Mouse (Mus musculus) brain, embryonic 18.5 days (tissue): ENCODE results near the gene Pnrc1.
"Not testable (repeated sequence)": the region's sequence is repeated elsewhere in the genome, so short reads cannot be mapped to it uniquely, and the experiment has no call there.

Source experiments
- DNase-seq: peaks from one replicate; pipeline ENCODE4 v3.0.0-alpha.2; 2012; ENCODE audit warnings: low read depth, low spot score

Gene Pnrc1

DNA sequence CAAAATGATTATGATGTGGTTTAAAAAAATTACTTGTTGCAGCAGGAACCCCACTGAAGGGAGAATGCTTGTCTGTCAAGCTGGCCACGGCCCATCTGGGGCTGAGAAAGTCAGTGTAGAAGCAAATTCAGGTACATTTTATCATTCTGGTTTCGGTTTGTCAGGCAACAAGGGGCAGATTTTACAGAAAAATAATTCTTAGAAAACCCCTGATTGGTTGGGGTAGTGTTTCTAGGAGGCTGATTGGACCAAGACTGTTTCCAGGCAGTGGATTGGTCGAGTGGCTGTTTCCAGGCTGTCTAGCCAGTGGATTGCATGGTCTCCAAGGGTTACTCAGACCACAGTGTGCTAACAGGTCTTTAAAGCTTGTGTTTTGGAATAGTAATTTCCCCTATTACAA is at the start of gene Pnrc1:
Gene Pnrc1, minus strand, starts transcription at position 162 of the 400 bp plus-strand sequence.
- DNase-seq, result no peak

DNA sequence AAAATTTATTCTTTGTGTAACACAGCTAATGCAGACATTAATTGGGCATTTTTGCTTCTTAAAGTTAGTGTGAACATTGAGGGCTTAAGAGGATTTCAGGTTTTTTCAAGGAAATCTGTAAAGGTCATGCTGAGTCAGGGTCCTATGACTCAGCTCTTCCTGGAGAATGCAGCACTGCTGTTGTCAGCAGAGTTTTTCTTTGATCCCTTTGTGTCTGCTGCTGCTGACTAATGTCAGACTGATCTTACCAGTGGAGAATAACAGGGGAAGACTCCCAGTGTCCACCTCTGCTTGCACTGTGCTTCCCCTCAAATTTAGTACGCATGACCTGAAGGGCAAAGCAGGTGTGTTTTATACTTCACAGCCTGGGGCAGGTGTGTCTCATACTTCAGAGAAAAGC is 48.0 kb upstream of the Pnrc1 start:
- no peak for DNase-seq

GRCm38 (mm10) chr4:33332956-33333455 is 43.0 kb upstream of the Pnrc1 start:
- no peak for DNase-seq

GRCm38 (mm10) chr4:33331147-33331546 is 41.2 kb upstream of the Pnrc1 start:
- no peak for DNase-seq

DNA sequence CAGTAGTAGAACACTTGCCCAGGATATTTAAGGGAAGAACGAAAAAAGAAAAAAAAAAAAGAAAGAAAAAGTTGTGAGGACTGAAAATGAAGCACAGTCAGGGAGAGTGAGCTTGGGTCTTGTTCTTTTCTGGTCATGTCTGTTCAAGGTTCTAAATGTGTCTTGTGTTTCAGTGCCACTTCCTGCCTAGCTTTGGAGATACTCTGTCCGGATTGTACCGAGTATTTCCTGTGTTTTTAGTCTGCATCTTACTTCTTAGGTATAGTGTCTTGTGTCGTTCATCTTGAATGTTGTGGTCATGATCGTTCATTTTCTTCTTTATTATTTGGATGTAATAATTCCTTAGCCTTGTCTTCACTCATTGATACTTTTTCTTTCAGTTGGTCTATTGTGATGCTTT is 25.9 kb upstream of the Pnrc1 start:
- no peak for DNase-seq

GRCm38 (mm10) chr4:33314150-33314549 is 24.2 kb upstream of the Pnrc1 start:
- DNase-seq, result not testable (repeated sequence)

- no peak for DNase-seq
These were observed 21.0 kb upstream of the Pnrc1 start for GRCm38 (mm10) chr4:33310840-33311437.

GRCm38 (mm10) chr4:33309764-33310757 is 20.1 kb upstream of the Pnrc1 start, which contains the start of gene Rngtt:
Rngtt (plus strand) TSS chr4:33310311.
- DNase-seq, result peak; percentile 85

GRCm38 (mm10) chr4:33307146-33307545 is 17.2 kb upstream of the Pnrc1 start:
- DNase-seq, result no peak

DNA sequence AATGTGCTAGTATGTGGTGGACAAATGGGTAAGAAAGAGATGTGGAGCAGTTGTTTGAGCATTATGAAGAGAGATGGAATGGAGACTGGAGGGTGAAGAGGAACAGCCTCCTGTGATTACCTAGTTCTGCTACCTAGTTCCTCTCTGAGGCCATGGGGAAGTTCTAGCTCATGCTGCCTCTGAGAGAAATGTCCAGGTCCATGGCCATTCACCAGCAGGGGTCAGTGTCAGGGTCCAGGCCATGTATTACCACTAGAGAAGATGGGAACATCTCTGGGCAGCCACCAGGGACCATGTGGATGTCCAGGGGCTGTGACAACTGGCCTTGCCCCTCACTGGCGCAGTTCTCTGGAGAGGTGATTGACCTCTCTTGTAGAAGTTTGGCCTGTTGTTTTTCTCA is 13.1 kb upstream of the Pnrc1 start:
- DNase-seq, result no peak

DNA sequence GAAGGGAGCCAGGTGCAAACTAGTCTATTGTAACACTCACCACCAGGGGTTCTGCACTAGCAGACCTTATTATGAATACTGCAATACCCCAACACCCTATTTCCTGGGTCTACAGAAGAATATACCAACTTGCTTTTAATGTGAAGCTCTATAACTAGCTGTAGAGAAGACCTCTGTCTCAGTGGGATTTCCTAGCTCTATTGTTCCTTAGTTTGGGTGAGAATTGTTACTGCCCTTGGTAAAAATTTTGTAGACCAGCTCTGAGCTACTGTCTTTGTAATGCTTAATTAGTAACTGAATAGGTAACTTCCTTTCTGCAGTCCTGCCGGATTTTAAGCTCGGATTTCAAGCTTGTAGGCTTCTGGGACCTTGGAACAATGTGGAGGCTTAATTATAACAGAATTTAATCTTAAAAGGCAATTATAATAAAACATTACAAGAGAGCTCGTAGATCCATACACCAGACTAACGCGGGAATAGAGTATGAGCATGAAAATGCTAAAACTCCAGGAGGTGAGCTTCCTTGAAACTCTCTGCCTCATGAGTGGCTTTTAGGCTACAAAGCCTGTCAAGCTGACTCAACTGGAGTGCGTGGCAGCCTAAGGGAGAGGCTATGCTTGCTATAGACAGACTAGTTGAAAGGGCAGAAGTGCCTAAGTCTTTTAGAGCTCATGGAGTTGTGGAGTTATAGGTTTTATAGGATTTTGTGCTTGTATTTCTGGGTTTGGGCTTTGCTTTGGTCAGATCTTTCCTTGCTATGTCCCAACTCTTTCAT is 11.1 kb upstream of the Pnrc1 start:
- not testable (repeated sequence) for DNase-seq

GRCm38 (mm10) chr4:33292409-33293370 is 2.7 kb upstream of the Pnrc1 start:
- DNase-seq, result peak; percentile 34

- no peak for DNase-seq
These were observed 915 bp upstream of the Pnrc1 start for GRCm38 (mm10) chr4:33290878-33291277.

- no peak for DNase-seq
These were observed 785 bp downstream of the Pnrc1 start for GRCm38 (mm10) chr4:33289106-33289650.

DNA sequence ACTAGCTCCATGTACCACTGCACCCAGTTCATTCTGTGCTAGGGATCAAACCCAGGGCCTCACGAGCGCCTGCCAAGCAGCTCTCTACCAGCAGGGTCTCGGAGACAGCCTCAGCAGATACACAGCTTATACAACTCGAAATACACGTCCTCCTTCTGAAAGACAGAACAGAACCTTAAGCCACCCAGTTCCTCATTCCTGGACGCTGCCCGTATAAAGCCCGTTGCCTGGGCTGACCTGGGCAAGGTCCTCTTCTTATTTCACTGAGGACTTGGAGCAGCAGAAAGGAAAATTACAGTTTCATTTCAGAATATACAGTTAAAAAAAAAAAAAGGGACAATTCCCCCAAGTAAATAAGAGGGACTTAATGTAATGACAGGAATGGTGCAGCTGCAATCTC is 4.5 kb downstream of the Pnrc1 start:
- no peak for DNase-seq

DNA sequence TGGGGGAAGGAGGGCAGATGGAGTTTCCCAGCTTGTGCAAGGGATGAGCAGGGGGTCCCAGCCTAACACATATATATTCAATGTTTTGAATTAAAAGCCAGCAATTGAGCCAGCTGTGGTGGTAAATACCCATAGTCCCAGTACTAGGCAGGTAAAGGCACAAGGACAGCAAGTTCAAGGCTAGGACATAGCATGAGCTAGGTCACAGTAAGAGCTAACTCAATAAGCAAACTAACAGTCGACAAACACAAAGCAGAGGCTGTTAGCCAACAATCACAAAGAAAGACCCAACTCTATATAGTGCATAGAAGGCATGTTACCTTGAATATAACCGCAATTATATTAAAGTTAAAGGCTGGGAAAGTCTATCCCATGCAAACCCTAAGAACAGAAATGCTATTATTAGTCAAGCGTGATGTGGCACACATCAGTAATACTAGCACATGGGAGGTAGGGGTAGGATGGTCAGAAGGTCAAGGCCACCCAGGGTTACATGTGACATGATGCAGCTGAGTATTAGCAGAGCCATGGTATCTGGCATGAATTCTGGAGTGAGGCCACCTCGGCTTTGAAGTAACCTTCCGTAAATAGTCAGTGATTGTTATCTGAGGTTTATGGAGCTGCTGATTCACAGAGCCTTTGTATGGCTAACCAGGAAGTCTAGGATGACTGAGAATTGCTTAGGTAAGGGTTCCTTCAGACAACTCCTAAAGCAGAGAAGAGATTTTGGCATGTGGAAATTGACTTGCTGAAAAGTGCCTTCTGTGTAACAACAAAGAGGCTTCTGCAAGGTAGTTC is 5.7 kb downstream of the Pnrc1 start:
- no peak for DNase-seq

GRCm38 (mm10) chr4:33281891-33282685 is 7.9 kb downstream of the Pnrc1 start:
- no peak for DNase-seq

GRCm38 (mm10) chr4:33273437-33273836 is 16.5 kb downstream of the Pnrc1 start:
- DNase-seq, result no peak
